Mouse (Mus musculus) cerebellum, adult 2 months (tissue): Measurements from ENCODE around the gene Chrnb4. TPM values are rescaled to one million over a fixed set of nuclear protein-coding genes. Genes with fewer than 3 reads are reported as not detected.
A peak's percentile ranks its signal among the peaks of the same experiment; 100 is the strongest.

Experiments
- DNase-seq, 2 experiments: peaks; one replicate each; pipeline ENCODE4 v3.0.0; 2021
- H3K27ac ChIP-seq: fragments of 200-500 bp; 2 replicates; pipeline ENCODE4 v1.5.1; 2012; ENCODE audit warnings: low read length, control low read depth, inconsistent platforms; ENCODE audit not compliant: insufficient read depth
- H3K27me3 ChIP-seq: fragments of 200-500 bp; 2 replicates; pipeline ENCODE4 v1.6.1; 2012; ENCODE audit warnings: inconsistent platforms, mild to moderate bottlenecking, low read length, moderate library complexity; ENCODE audit not compliant: control insufficient read depth, insufficient read depth
- H3K4me1 ChIP-seq: fragments of 200-500 bp; 2 replicates; pipeline ENCODE4 v1.6.1; 2011; ENCODE audit warnings: low read length; ENCODE audit not compliant: control insufficient read depth, insufficient read depth
- H3K4me3 ChIP-seq: fragments of 200-500 bp; replicated peaks from 2 replicates; pipeline ENCODE3; 2011; ENCODE audit warnings: mild to moderate bottlenecking, low read depth, low read length, control low read depth; ENCODE audit not compliant: insufficient read depth
- CTCF ChIP-seq: fragments of 200-500 bp; IDR thresholded peaks from 2 replicates; pipeline ENCODE4 v1.5.1; 2011; ENCODE audit warnings: low read depth, mild to moderate bottlenecking, control low read depth, low read length, moderate library complexity, borderline replicate concordance; ENCODE audit not compliant: insufficient read depth
- POLR2A ChIP-seq: fragments of 200-500 bp; IDR thresholded peaks from 2 replicates; pipeline ENCODE4 v1.6.1; 2011; ENCODE audit warnings: low read length, control low read depth, borderline replicate concordance; ENCODE audit not compliant: insufficient read depth
- WGBS: fragments of 180-500 bp; shearing (Covaris S2); methylation state at CpG from one replicate; pipeline ENCODE4 v1.1.7; 2018; 5-methylcytosine and 5-hydroxymethylcytosine counted together
- polyA plus RNA-seq: library from polyadenylated mRNA; depleted of rRNA; stranded (reverse); fragments of >200 nt; gene quantifications from 2 replicates; pipeline ENCODE4 v1.2.3, GENCODE M21; 2012; rRNA removed

Chrnb4 gene
- polyA plus RNA-seq: 2.7 and 3.1 TPM in 2 replicates

DNA sequence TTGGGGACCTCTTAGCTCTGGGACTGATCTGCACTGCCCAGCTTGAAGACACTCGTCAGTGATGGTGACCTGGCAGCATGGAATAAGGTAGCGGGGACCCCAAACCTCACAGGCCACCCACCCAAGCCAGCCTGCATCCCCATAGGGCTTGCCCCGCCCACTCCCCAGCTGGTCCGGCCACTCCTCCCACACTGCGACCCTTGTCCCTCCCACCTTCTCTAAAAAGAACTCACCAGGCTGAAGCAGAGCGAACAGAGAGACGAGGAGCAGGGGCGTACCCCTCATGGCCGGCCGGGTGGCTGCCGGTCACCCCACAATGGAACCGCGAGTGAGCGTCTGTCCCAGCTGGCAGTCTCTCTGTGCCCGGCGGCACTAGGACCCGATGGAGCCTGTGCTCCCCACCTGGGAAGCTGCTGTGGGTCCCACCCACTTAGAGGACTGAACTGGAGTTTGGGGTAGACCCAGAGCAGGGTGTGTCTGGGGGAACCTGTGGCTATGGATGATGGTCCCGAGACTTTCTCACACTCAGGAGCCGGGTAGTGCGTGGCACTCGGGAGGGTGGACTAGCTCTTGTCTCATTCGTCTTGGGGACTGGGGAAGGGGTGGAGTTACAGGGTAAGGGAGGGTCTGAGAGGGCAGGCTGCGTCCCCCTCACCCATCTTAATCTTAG lies at the start of gene Chrnb4:
Gene Chrnb4 (minus strand): TSS at position 569 of the 670 bp plus-strand sequence.
- 2% methylated on average over 23 of the region's 23 CpGs for WGBS

DNA sequence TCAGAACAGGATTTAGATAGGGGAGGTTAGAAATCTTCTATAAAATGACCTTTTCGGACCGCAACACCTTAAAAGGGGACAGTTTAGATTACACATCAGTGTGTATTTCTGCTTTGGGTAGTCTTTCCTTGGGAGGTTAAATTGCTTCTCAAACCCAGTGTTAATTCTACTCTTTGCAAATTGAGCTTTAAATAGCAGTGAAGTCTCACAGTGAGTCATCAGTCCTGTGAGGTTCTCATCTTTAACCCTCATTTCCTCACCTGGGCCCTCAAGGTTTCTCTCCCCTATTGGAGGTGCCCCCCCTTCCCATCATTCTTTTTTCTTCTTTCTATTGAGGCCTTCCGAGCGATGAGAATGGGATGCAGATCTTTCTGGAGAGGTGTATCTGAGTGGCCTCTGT lies 48.3 kb upstream of the Chrnb4 start:
- Histone ChIP-seq H3K4me1 (no peaks in the 10 kb centered on the region), H3K4me3 (no peak overlapping the region), H3K27me3 (no peaks in the 10 kb centered on the region), H3K27ac (no peak overlapping the region)
- DNase-seq: no peak
- TF ChIP-seq POLR2A: no peak
- no peak for TF ChIP-seq CTCF
- 96% methylated on average over 4 of the region's 4 CpGs for WGBS

More for the DNA sequence above, at the start of gene Chrnb4:
- peaks cover 8% of the 10 kb centered on the region; the same call in 1 of the 2 replicates for H3K4me1 ChIP-seq
- H3K4me3 ChIP-seq: peak within 1 kb of the TSS; percentile 41
- H3K27me3 ChIP-seq: no peaks in the 10 kb centered on the region; the same call in 1 of the 2 replicates
- DNase-seq: peak in 1 of 2 experiments; percentile 27
- TF ChIP-seq POLR2A (no peak), CTCF (no peak)
- H3K27ac ChIP-seq: no peak within 1 kb of the TSS

DNA sequence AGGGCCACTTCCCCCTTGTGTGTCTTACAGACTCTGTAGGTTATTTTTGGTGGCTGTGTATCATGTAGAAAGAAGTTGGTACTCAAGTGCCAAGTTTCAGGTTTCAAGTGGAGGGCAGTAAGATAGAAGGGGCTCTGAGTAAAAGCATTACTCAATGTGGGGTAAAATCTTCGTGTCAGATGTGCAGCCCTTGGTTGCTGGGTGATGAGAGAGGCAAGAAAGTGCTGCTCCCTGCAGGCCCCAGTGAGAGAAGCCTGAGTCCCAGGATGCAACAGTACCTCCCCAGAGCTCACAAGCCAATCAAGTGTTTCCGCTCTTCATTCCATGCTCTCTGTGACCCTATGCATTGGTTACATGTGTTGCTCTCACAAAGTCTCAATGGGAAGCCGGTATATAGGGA lies 47.5 kb upstream of the Chrnb4 start:
- peaks cover 2% of the 10 kb centered on the region; the same call in 1 of the 2 replicates for H3K4me1 ChIP-seq
- H3K27me3 ChIP-seq: no peaks in the 10 kb centered on the region
- no peak overlapping the region for H3K27ac ChIP-seq
- no peak overlapping the region for H3K4me3 ChIP-seq
- TF ChIP-seq POLR2A (no peak), CTCF (no peak)
- 68% methylated on average over 3 of the region's 3 CpGs for WGBS
- DNase-seq: no peak

DNA sequence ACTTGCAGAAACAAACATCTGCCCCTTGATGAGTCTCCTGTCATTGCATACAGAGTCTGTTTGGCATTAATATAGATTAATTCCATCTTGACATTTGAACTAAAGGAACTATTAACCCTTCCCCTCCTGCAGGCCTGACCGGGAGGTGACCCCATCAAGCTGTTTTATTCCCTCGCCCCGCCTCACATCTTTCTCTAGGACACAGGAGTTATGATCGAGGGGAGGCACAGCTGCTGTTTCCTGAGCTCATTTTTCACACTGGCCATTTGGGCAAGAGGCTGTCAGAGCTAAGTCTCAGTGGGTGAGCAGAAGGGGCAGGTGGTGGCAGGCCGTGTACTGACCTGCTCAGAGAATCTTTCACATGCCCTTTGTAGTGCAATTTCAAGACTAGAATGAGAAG lies 41.6 kb upstream of the Chrnb4 start:
- WGBS: 29% methylated on average over 5 of the region's 5 CpGs
- DNase-seq: peak; percentile 45 to 67
- TF ChIP-seq CTCF: no peak
- Histone ChIP-seq H3K4me1 (peaks cover 14% of the 10 kb centered on the region), H3K27ac (0 out of 2 replicates have a peak overlapping the region, but pooled peaks have one; percentile 42), H3K27me3 (no peaks in the 10 kb centered on the region), H3K4me3 (no peak overlapping the region)

DNA sequence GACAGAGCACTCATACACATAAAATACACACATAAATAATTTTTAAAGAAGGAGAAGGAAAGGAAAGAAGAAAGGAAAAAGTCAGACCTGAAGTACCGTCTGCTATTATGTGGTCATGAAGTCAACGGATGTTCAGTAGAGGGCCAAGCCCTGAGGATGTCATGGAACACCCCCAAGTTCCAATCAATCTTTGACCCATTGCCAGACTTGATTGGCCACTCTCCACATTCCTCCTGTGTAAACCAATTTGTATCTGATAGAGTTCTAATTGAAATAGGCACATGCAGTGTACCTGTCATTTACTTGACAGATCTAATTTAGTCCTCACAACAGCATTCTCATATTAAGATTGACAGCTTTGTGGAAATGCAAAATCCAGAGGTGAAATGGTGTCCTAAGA lies 40.6 kb upstream of the Chrnb4 start:
- TF ChIP-seq POLR2A (no peak), CTCF (no peak)
- H3K4me3 ChIP-seq: no peak overlapping the region
- WGBS: 73% methylated on average over 2 of the region's 2 CpGs
- H3K4me1 ChIP-seq: peaks cover 14% of the 10 kb centered on the region
- H3K27me3 ChIP-seq: no peaks in the 10 kb centered on the region
- no peak overlapping the region for H3K27ac ChIP-seq
- DNase-seq: no peak

DNA sequence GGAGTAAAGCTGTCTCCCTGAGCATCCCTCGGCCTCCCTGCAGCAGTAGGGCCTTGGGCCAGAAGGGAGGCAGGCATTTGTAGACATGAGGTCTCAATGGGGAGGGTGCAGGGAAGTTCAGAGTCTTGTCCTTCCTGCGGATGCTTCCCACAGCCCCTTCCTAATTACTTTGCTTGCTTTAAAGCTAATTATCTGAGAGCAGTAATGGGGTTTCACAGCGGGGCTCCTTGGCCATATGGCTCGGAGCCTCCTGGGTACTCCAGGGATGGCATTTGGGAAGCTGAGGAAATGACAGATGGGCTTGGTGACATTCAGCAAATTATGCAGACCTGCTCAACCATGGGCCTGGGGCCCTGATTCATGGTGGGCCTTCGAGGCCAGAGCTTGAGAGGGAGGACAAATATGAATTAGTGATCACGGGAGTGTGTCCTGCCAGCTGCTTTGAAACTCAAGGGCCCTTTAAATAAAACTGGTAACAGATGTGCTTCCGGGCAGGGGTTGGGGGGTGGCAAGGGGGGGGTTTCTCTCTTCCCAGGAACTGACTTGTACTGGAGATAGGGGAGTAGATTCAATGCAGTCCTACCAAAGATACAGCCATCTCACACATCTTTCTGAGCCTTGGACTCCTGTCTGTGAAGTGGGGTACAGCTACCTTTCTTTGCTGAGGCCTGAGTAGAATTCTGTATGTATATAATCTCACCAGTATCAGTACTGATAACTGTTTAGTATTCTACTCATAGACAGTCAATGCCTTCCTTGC lies 34.8 kb upstream of the Chrnb4 start:
- 10% methylated on average over 7 of the region's 7 CpGs for WGBS
- Histone ChIP-seq H3K27ac (peak overlapping the region; percentile 80; the same call in 1 of the 2 replicates), H3K27me3 (no peaks in the 10 kb centered on the region), H3K4me3 (no peak overlapping the region), H3K4me1 (peaks cover 17% of the 10 kb centered on the region)
- TF ChIP-seq CTCF (no peak), POLR2A (no peak)
- peak; percentile 87 to 93 for DNase-seq

DNA sequence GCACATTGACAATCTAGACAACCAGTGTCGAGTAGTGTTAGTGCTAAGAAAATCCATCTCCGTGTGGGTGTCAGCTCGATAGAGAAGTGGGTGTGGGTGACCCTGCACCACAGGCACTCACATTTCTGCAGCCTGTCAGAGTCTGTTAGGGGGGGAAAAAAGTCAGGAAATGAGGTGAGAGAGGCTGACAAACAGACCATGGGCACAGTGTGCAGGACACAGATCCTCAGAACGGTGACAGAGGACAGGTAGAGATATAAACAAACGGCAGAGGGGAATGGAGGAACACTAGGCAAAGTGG lies 19.3 kb upstream of the Chrnb4 start:
- no peak overlapping the region for H3K4me3 ChIP-seq
- WGBS: 37% methylated on average over 5 of the region's 5 CpGs
- no peak for TF ChIP-seq CTCF
- no peak for TF ChIP-seq POLR2A
- H3K4me1 ChIP-seq: peaks cover 13% of the 10 kb centered on the region
- H3K27ac ChIP-seq: no peak overlapping the region
- H3K27me3 ChIP-seq: no peaks in the 10 kb centered on the region
- DNase-seq: no peak

DNA sequence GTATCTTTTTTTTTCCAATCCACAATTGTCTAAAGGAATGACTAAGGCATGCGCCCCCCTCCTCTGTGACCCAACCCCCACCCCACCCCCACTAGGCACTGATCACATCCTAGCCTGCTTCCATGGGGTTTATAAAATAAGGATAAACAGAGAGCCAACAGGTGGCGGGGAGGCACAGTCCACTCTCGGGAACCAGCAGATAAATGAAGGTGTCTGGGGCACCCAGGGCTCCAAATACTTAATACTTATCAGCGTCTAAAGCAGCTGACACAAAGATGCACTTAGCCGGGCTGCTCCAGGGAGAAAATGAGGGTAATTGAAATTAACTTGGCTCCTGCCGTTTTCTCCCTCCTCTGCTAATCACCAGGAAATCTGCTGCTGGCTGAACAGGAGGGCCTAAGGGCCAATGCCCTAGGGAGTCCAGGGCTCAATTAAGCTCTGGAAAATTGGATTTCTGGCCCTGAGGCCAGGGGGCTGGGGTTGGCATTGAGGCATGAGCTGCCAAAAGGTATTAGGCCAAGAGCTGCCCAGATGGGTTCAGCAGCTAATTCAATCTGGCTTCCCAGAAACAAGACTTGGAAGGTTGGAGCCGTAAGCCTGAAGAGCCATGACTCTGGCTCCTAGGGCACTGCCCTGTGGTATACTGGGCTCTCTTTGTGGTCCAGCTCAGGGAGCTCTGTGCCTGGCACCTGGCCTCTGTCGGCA lies 18.8 kb upstream of the Chrnb4 start:
- Histone ChIP-seq H3K27me3 (no peaks in the 10 kb centered on the region), H3K4me3 (no peak overlapping the region), H3K27ac (no peak overlapping the region), H3K4me1 (peaks cover 13% of the 10 kb centered on the region)
- WGBS: 24% methylated on average over 8 of the region's 8 CpGs
- TF ChIP-seq POLR2A (no peak), CTCF (no peak)
- DNase-seq: peak; percentile 38 to 66
